Mouse (Mus musculus): ENCODE results near the gene Rbm24. TPM values are rescaled to one million over a fixed set of nuclear protein-coding genes. Genes with fewer than 3 reads are reported as not detected.

Rbm24 gene
- polyA plus RNA-seq, 1 experiment from 2014 or later: 1.0 TPM

- 2% methylated on average over 73 of the region's 73 CpGs for WGBS
- ATAC-seq (replicated peaks; ENCODE audit: low FRiP score, low read depth): peak; percentile 25; the same call in 1 of the 2 replicates
- H3K27ac ChIP-seq: no peak overlapping the region
- H3K9ac ChIP-seq (ENCODE audit: low read depth, low read length): peak overlapping the region; percentile 65
- DNase-seq (ENCODE audit: low spot score): peak; percentile 24
- H3K4me3 ChIP-seq (replicated peaks; ENCODE audit: low read depth, low read length): peak overlapping the region; percentile 55
- no peaks in the 10 kb centered on the region for H3K36me3 ChIP-seq (ENCODE audit: insufficient read depth, low read length)
- H3K9me3 ChIP-seq (replicated peaks; ENCODE audit: low read length): no peaks in the 10 kb centered on the region
- no peak for TF ChIP-seq CTCF (IDR thresholded peaks at IDR 0.05; ENCODE audit: low read depth)
- H3K27me3 ChIP-seq (ENCODE audit: insufficient read depth, low read length): no peaks in the 10 kb centered on the region
- peak overlapping the region; percentile 80 for H3K4me2 ChIP-seq (ENCODE audit: low read length)
- H3K4me1 ChIP-seq (replicated peaks; ENCODE audit: insufficient read depth, low read length): no peaks in the 10 kb centered on the region; the same call in 1 of the 2 replicates
These were observed 704 bp downstream of the Rbm24 start for GRCm38 (mm10) chr13:46418731-46419545.

- WGBS: 23% methylated on average over 7 of the region's 7 CpGs
- DNase-seq (ENCODE audit: low spot score): no peak
These were observed 1.4 kb downstream of the Rbm24 start for GRCm38 (mm10) chr13:46419648-46420047.

GRCm38 (mm10) chr13:46420095-46420494 lies 1.9 kb downstream of the Rbm24 start:
- no peak for DNase-seq (ENCODE audit: low spot score)

More at GRCm38 (mm10) chr13:46419648-46420047, 1.4 kb downstream of the Rbm24 start:
- H3K4me3 ChIP-seq (replicated peaks; ENCODE audit: low read depth, low read length): 0 out of 2 replicates have a peak overlapping the region, but pooled peaks have one; percentile 11
- no peaks in the 10 kb centered on the region for H3K9me3 ChIP-seq (replicated peaks; ENCODE audit: low read length)
- no peaks in the 10 kb centered on the region for H3K27me3 ChIP-seq (ENCODE audit: insufficient read depth, low read length)
- TF ChIP-seq CTCF (IDR thresholded peaks at IDR 0.05; ENCODE audit: low read depth): no peak
- no peak overlapping the region for H3K27ac ChIP-seq
- H3K4me2 ChIP-seq (ENCODE audit: low read length): peak overlapping the region; percentile 80
- no peak for ATAC-seq (replicated peaks; ENCODE audit: low FRiP score, low read depth)
- H3K4me1 ChIP-seq (replicated peaks; ENCODE audit: insufficient read depth, low read length): no peaks in the 10 kb centered on the region; the same call in 1 of the 2 replicates
- H3K36me3 ChIP-seq (ENCODE audit: insufficient read depth, low read length): no peaks in the 10 kb centered on the region
- no peak overlapping the region for H3K9ac ChIP-seq (ENCODE audit: low read depth, low read length)

GRCm38 (mm10) chr13:46423805-46424204 lies 5.6 kb downstream of the Rbm24 start:
- no peaks in the 10 kb centered on the region for H3K27me3 ChIP-seq (ENCODE audit: insufficient read depth, low read length)
- H3K4me2 ChIP-seq (ENCODE audit: low read length): no peak overlapping the region
- WGBS: 92% methylated on average over 7 of the region's 7 CpGs
- no peak for ATAC-seq (replicated peaks; ENCODE audit: low FRiP score, low read depth)
- no peaks in the 10 kb centered on the region; the same call in 1 of the 2 replicates for H3K4me1 ChIP-seq (replicated peaks; ENCODE audit: insufficient read depth, low read length)
- DNase-seq (ENCODE audit: low spot score): no peak
- H3K9ac ChIP-seq (ENCODE audit: low read depth, low read length): no peak overlapping the region
- no peaks in the 10 kb centered on the region for H3K9me3 ChIP-seq (replicated peaks; ENCODE audit: low read length)
- no peak overlapping the region for H3K27ac ChIP-seq
- no peak for TF ChIP-seq CTCF (IDR thresholded peaks at IDR 0.05; ENCODE audit: low read depth)
- H3K4me3 ChIP-seq (replicated peaks; ENCODE audit: low read depth, low read length): no peak overlapping the region
- H3K36me3 ChIP-seq (ENCODE audit: insufficient read depth, low read length): no peaks in the 10 kb centered on the region

More at GRCm38 (mm10) chr13:46420095-46420494, 1.9 kb downstream of the Rbm24 start:
- H3K27me3 ChIP-seq (ENCODE audit: insufficient read depth, low read length): no peaks in the 10 kb centered on the region
- H3K9ac ChIP-seq (ENCODE audit: low read depth, low read length): no peak overlapping the region
- WGBS: 17% methylated on average over 3 of the region's 3 CpGs
- TF ChIP-seq CTCF (IDR thresholded peaks at IDR 0.05; ENCODE audit: low read depth): no peak
- 0 out of 2 replicates have a peak overlapping the region, but pooled peaks have one; percentile 11 for H3K4me3 ChIP-seq (replicated peaks; ENCODE audit: low read depth, low read length)
- no peaks in the 10 kb centered on the region for H3K9me3 ChIP-seq (replicated peaks; ENCODE audit: low read length)
- no peak for ATAC-seq (replicated peaks; ENCODE audit: low FRiP score, low read depth)
- peak overlapping the region; percentile 32 for H3K4me2 ChIP-seq (ENCODE audit: low read length)
- H3K4me1 ChIP-seq (replicated peaks; ENCODE audit: insufficient read depth, low read length): no peaks in the 10 kb centered on the region; the same call in 1 of the 2 replicates
- no peak overlapping the region for H3K27ac ChIP-seq
- H3K36me3 ChIP-seq (ENCODE audit: insufficient read depth, low read length): no peaks in the 10 kb centered on the region

- Histone ChIP-seq H3K9me3 (replicated peaks; ENCODE audit: low read length) (no peaks in the 10 kb centered on the region), H3K4me3 (replicated peaks; ENCODE audit: low read depth, low read length) (no peak overlapping the region), H3K27ac (no peak overlapping the region), H3K4me2 (ENCODE audit: low read length) (no peak overlapping the region), H3K27me3 (ENCODE audit: insufficient read depth, low read length) (no peaks in the 10 kb centered on the region), H3K36me3 (ENCODE audit: insufficient read depth, low read length) (no peaks in the 10 kb centered on the region), H3K4me1 (replicated peaks; ENCODE audit: insufficient read depth, low read length) (no peaks in the 10 kb centered on the region), H3K9ac (ENCODE audit: low read depth, low read length) (no peak overlapping the region)
- ATAC-seq (replicated peaks; ENCODE audit: low FRiP score, low read depth) (no peak), DNase-seq (ENCODE audit: low spot score) (no peak)
- no peak for TF ChIP-seq CTCF (IDR thresholded peaks at IDR 0.05; ENCODE audit: low read depth)
- WGBS: 82% methylated on average over 8 of the region's 8 CpGs
These were observed 6.1 kb downstream of the Rbm24 start for GRCm38 (mm10) chr13:46424376-46424775.

- DNase-seq (ENCODE audit: low spot score) (no peak), ATAC-seq (replicated peaks; ENCODE audit: low FRiP score, low read depth) (no peak)
- Histone ChIP-seq H3K4me2 (ENCODE audit: low read length) (no peak overlapping the region), H3K9ac (ENCODE audit: low read depth, low read length) (no peak overlapping the region), H3K36me3 (ENCODE audit: insufficient read depth, low read length) (no peaks in the 10 kb centered on the region), H3K27me3 (ENCODE audit: insufficient read depth, low read length) (no peaks in the 10 kb centered on the region), H3K4me1 (replicated peaks; ENCODE audit: insufficient read depth, low read length) (no peaks in the 10 kb centered on the region), H3K9me3 (replicated peaks; ENCODE audit: low read length) (no peaks in the 10 kb centered on the region), H3K4me3 (replicated peaks; ENCODE audit: low read depth, low read length) (no peak overlapping the region), H3K27ac (no peak overlapping the region)
- 66% methylated on average over 6 of the region's 6 CpGs for WGBS
- TF ChIP-seq CTCF (IDR thresholded peaks at IDR 0.05; ENCODE audit: low read depth): no peak
These were observed 8.5 kb downstream of the Rbm24 start for GRCm38 (mm10) chr13:46426651-46427269.
